Mouse (Mus musculus) spleen, postnatal 4 days (tissue): ENCODE data around the gene Pde6b.

Experiments
- DNase-seq, 2 experiments: peaks; one replicate each; pipeline ENCODE4 v3.0.0; 2022; ENCODE audit warnings: low spot score in 2 of 2

The Pde6b gene

DNA sequence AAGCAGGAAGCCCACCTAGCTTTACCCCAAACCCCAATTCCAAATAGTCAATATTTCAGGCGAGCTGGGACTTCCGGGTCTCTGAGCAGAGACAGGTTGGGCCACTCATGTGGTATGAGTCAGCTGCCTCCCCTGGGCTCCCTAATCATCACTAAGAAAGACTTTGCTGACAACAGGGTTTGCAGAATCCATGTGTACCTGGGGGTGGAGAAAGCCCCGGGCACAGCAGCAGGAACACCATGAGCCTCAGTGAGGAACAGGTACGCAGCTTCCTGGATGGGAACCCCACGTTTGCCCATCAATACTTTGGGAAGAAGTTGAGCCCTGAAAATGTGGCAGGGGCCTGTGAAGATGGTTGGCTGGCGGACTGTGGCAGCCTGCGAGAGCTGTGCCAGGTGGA is at the start of gene Pde6b:
Pde6b (plus strand) TSS at position 191 of the 400 bp plus-strand sequence.
- DNase-seq = no peak

DNA sequence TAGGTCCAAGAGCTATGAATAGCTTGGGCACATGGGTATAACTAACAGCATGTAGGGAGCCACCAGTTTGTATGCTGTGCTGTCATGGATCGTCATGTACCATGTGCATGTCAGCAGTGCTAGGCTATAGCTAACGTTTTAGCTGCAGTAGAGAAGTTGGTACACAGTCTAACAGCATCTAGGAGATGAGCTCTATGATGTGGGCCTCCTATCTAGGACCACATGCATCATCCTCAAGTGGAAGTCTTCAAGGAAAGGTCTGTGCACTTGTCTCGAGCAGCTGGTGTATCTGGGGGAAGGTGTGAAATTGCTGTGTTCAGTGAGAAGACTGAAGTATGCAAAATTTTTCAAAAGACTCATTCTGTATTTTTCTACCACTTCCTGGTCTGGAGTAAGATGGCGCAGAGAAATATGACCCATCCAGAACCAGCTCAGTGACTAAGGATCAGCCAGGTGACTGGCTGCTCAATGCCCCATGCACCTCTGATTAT is 44.5 kb upstream of the Pde6b start:
- DNase-seq = no peak

DNA sequence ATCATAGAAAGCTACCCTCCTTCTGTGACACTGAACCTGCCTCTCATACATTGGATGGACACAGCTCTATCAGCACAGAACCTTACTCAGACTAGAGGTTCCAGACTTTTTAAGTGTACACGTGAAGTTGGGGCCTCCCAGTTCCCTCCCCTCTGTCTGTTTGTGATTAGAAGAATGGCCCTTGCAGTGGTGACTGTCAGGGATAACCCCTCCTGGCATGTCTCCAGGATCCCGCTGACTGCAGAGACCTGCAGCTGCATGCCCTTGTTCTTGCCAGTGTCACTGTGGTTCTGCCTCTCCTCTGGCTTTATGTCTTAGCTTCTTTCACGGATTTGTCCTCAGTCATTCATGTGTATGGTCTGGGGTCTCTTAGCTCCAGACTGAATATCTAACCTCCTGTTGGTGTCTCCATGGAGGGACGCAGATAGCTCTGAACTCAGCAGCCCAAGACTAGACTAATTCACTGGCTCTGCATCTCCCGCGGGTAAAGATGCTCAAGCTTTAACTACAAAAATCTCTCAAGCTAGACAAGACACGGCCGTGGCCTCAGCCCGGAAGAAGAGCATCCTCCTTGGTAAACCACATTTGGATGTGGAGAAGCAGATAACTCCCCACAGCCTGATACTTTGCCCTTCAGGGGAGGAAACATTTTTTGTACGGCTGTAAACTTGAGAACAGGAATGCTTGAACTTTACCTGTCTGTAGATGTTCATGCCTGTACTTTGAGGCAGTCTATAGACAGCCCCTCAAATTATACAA is 42.7 kb upstream of the Pde6b start:
- peak; percentile 65 to 74 for DNase-seq

DNA sequence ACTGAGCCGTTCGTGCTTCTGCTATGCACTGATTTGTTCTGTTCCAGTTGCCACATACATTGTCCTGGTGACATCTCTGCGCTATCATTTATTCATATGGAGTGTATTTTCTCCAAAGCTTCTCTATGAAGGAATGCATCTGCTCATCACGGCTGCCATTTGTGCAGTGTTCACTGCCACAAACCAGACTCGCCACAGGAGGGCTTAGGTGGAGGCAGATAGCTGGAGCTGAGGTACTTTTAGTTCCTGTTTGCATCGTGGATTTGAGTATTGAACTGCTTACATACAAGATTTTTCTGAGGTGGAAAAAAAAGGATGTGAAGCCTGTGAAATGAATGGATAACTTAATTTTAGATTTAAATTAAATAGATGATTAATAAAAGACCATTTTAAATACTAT is 40.3 kb upstream of the Pde6b start:
- no peak for DNase-seq

DNA sequence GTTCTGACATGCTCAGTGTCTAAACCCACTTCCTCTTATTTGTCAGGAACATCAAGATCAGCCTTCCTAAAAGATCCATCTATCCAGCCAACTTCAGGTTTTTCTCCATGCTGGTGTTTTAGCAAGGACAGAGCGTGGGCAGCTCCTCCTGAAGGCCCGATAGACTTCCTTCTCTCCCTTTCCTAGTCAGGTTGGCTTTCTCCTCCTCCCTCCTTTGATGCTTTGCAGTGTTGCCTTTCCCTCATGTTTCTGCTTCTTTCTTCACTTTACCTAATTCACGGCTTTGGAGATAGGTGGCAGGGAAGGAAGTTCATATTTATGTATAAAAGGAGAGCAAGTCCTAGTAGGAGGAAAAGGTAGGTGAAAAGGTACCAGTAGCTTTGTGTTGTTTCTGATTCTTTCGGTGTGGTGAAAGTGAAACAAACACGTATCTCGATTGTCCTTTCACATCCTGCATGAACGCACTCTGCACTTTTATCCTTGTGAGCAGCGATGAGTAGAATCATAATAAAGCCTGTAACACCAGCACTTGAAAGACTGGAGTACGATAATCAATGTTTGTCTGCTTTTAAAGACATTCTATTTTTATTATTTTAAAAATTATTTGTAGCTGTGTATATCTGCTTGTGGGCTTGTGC is 38.6 kb upstream of the Pde6b start:
- no peak for DNase-seq

DNA sequence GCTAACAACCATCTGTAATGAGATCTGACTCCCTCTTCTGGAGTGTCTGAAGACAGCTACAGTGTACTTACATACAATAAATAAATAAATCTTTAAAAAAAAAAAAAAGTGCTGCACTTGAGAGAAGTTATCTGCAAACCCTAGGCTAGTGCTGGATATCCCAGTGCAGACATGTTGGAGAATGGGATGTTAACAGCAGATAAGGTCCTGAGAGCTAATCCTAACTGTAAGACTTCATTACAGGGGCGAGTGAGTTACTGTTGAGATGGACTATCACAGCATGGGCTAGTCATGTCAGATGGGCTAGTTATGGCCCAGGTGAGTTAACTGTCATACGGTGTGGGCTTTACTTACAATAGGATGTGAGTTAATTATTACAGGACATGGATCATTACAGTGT is 34.1 kb upstream of the Pde6b start:
- no peak for DNase-seq

DNA sequence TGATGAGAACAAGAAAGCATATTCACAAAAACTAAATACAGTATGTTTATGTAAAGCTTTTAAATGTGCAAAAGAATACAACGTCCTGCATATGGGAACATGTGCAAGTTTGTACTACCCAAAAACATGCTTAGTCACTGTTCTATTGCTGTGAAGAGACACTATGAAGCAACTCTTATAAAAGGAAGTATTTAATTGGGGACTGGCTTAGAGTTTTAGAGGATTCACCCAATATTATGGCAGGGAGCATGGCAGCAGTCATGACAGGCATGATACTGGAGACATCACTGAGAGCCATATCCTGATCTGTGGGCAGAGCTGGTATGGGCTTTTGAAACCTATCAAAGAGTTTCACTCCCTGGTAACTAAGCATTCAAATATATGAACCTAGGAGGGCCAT is 30.3 kb upstream of the Pde6b start:
- no peak for DNase-seq

DNA sequence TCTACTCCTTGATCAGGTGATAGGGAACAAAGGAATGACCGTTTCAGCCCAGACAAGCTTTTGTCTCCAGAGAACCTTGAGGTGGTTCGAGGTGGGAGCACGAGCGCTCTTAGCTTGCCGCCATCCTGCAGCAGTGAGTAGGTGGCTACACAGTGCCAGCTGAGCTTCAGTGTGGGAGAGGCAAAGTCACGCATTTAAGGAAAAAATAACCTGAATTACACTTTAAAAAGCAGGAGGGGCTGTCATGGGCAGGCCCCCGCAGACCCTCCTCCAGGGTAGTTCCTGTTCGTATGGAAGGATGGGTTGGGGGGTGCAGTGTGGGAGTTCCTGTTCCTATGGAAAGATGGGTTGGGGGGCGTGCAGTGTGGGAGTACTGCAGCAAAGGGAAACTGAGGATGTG is 28.7 kb upstream of the Pde6b start:
- DNase-seq = no peak

DNA sequence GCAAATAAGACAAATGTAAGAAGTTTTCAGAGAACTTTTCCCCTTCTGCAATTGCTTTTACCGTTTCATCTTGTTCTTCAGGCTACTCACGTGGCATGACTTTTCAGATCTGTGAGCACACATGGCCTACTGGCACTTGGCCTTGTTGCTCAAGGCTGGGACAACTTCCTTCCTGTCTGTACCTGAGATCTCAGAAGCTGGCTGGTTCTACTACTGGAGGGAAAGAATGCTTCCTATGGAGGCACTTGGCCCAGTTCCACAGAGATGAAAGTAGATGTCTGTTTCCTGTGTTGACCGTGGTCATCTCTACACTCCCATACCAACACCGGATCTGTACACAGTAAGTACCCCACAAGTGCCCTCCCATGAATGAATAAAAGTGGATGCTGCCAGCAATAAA is 28.0 kb upstream of the Pde6b start:
- DNase-seq = no peak

DNA sequence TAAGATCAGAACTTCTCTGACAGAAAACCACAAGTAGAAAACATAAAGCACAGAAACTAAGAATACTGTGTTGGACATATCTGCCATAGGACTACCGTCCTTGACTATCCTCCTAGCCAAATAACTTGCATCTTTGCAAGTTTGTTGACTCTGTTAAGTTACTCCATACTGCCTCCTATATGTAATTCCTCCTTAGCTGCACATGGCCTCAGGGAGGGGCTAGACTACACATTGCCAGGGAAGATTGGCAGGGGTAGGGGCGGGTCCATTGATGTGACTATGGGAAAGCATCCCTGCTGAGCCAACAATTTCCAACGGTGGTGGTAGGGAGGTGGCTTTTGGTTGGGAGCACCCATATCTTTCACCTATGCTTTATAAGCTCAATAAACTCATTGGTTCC is 25.9 kb upstream of the Pde6b start:
- no peak for DNase-seq

DNA sequence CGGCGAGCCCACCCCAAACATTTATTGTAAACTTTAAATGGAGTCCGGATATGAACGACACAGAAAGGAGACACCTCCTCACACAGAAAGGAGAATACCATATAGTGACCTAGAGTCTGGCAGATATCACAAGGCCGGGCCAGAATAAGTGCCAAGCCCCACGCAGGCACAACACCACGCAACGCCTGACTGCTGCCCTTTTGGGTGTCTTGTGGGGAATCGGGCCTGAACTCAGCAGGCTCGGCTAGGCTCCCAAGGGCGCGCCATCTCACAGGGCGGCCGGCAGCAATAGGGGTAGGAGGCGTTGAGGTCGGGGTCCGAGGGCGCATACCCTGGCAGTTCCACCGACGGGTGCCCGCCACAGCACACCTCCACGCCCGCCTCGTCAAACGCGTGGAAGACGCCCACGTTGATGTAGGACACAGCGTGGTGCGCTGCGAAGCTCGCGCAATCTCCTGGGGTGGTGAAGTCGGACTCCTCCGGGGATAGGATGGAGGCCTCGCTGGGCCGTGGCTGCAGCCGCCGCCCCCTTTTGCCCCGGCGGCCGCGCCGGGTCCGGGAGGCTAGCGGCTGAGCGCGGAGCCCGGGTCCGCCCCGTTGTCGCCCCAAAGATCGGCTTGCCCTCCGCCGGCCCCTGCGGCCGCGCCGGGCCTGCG is 21.7 kb upstream of the Pde6b start:
- DNase-seq = no peak

DNA sequence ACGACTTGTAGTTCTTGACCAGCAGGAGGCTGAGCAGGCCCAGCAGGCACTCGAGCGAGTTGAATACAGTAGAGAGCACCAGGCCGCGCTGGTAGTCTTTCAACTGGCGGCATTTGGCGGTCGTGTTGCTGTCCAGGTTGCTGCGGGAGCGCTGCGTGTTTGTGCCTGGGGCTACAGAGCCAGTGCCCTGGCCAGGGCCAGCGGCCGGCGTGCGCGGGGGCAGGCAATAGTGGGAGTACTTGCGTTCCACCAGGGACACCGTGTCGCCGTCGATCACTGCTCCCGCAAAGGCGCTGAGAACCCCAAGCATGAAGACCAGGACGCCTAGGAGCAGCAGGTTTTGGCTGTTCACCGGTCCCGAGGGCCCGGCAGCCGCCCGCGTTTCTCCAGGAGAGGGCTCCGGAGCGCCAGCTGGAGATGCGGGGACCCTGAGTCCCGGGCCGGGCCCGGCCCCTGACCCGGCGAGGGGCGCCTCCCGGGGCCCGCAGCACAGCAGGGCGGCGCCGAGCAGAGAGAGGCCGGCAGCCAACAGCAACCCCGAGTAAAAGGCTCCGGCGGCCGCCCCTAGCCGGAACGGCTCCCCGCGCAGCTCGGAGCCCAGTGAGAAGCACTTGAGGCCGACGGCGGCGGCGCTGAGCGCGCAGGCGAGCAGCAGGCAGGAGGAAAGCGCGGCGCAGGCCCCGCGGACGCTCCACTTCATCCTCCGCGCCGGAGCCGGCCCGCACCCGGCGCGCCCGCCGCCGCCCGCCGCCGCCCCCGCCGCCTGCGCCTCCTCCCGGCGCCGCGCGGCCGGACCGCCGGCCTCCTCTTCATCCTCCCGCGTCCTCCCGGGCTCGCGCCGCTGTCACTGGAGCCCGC is 21.0 kb upstream of the Pde6b start:
- DNase-seq = peak in 1 of 2 experiments; percentile 66

DNA sequence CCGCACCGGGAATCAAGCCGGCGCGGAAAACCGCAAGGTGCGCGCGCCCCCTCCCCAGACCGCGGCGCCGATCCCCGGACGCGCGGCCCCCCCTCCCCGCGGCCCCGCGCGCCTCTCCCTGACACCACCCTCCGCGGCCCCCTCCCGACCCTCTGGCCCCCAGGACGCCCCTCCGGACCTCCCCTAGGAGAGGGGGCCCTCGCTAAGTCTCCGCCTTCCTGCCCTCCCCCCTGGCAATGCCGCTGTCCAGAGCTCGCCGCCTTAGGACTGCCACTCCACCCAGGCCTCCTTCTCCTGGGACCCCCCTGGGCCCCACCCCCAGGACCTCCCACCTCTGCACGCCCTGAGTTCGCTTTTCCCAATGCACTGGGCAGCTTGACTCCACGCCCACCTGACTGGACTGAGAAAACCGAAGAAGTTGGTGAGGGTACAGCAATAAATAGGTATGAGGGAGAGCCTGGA is 20.3 kb upstream of the Pde6b start, which contains the start of gene Gm42517:
Gm42517 (minus strand) TSS at position 52 of the 462 bp plus-strand sequence.
- no peak for DNase-seq

DNA sequence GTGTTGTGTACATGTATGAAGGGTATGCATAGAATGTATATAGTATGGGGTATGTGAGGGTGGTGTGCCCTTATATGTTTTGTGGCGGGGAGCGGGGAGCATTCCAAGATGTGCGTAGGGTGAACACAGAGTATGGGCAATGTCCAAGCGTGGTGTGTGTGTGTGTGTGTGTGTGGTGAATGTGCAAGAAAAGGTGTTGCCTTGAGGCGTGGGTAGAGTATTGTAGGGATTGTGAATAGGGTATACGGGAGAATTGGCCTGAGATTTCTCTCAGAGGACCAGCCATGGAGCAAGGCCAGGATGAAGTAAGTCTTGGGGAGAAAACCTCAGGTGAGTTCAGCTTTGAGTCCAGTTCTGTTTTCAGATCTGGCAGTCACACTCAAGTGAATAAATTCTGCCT is 19.7 kb upstream of the Pde6b start:
- DNase-seq = no peak

DNA sequence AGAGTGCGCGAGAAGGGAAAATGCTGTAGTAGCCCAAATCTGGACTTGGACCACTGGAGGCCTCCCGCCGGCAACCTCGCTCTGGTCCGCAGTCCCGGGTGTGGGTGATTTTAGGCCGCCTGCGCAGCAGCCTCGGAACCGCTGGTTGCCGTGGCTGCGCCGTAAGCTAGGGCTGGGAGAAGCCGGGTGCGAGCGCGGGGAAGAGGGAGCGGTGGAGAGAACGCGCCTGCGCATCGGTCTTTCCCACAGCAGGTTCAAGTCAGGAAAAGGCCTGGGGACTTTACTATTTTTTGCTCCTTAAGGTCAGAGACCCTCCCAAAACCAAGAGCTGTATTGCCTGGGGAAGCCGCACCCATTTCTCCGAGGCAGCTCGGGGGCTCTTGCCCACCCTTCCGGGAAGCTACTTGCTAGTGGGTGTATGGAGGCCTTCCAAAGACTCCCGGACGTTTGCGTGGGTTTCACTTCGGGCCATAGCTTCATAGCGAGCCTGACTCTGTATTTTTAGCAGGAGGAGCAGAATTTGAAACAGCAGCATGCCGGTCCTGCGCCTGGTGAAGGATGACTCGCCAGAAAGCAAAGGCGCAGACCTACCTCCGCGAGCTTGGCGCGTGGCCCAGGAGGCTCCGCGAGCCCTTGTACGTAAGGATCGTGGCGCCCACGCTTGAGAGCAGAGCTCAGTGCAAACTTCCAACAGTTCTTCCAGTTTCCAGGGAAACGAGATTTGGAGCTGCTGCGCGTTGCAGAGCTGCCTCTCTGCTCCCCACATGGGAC is 19.2 kb upstream of the Pde6b start:
- DNase-seq = peak in 1 of 2 experiments; percentile 65

DNA sequence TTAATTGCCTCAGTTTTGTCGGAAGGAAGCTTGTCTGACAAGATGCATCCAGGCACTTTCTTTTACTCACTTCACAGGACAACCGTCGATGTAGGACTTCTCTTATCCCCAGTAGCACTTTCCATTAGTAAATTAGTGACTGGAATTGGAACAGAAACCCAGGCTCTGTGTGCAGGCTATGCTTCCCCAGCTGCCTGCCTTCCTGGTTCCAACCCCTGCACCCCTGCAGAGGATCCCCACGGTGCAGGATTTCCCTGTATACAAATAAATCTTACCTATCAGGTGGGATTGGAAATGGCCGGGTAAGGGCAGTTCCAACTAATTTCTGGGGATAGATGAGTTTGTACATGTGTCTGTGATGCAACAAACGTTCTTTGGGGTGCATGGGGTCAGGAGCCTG is 18.2 kb upstream of the Pde6b start:
- no peak for DNase-seq

DNA sequence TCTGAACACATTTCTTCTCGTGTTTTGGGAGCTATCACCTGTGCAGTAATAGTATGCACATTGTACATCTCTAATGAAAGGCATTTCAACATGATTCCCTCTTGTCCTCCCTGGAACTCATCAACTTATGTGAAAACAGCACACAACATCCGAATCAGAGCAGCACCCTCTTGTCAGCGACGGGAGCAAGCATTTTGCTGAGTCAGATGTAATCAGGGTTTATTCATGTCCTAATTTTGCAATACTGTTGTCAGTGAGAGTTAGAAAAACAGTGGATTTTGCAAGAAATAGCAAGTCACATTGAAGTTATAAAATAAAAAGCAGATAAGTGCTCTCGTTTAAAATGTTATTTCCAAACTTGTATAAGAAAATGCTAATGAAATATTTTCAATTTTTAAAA is 14.1 kb upstream of the Pde6b start:
- no peak for DNase-seq

DNA sequence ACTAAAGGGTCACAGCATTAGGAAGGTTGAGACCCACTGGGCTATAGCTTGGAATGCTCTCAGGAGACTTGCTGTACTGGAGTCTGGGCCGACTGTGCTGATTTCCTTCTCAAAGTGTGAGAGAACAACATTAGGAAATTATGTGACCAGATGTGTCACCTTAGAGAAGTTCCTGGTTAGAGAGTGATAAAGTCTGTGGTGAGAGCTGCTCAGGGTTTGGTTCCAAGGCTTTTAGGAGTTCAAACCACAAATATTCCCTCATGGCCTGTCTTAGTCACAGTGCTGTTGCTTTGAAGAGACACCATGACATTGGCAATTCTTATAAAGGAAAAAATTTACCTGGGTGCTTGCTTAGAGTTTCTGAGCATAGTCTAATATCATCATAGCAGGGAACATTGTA is 12.1 kb upstream of the Pde6b start:
- DNase-seq = no peak

DNA sequence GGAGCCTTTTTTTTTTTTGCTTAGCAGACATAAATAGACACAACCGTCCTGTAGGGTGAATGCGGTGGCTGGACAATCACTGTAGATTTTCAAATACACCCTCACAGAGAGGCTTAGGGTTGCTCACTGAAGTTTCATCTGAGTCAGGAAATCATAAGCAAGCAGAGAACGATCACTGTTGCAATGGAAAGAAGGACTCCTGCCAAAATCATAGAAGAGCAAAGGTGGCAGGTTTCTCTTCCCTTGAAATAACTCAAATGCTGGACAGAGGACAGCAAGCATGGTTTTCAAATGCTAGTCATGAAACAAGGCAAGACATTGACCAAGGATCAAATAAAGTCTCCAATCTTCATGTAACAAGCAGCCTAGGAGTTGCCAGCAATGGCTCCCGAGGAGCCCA is 9.8 kb upstream of the Pde6b start:
- DNase-seq = no peak

DNA sequence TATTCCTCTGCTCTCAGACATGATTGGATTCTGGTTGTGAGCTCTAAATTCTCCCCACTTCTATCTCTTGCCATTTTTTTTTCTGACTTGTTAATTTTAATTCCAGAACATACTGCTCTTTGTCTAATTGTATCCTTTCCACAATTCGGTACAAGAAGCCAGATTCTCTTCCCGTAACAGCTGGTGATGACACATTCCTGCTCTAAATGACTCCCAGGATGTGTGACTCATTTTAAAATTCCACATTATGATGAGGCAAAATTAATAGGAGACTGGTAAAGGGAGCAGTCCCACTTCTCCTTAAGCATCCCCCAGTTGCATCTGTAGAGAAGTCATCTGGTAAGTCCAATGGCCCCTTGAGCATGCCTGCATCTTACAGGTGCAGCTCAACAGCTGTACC is 2.6 kb upstream of the Pde6b start:
- no peak for DNase-seq

DNA sequence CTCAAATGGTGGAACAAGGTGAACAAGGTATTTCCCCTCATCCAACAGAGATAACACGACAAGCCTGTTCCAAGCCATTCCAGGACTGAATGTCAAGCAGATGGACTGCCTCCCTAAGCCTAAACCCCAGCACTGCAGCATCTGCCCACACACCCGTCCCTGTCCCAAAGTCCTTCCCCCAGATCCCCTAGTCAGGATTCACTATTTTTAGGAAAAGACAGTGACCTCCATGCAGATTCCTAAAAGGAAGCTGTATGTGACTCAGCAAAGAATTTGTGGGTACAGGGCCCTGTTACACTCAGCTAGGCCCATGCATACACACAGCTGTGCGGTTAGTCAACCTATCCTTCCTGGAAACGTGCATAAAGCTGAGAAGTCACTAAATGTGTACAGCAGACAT is 1.7 kb upstream of the Pde6b start:
- no peak for DNase-seq
